Mouse (Mus musculus): ENCODE measurements around the gene Dcaf5. TPM values are rescaled to one million over a fixed set of nuclear protein-coding genes. Genes with fewer than 3 reads are reported as not detected.
A peak's percentile ranks its signal among the peaks of the same experiment; 100 is the strongest.
"Not testable (repeated sequence)": the region's sequence is repeated elsewhere in the genome, so short reads cannot be mapped to it uniquely, and the experiment has no call there.

Gene Dcaf5
- 21.9 and 25.2 TPM in 2 replicates for polyA plus RNA-seq (2016; fragmentation: Nextera tagmentation; extraction: Ambion mirVana)

DNA sequence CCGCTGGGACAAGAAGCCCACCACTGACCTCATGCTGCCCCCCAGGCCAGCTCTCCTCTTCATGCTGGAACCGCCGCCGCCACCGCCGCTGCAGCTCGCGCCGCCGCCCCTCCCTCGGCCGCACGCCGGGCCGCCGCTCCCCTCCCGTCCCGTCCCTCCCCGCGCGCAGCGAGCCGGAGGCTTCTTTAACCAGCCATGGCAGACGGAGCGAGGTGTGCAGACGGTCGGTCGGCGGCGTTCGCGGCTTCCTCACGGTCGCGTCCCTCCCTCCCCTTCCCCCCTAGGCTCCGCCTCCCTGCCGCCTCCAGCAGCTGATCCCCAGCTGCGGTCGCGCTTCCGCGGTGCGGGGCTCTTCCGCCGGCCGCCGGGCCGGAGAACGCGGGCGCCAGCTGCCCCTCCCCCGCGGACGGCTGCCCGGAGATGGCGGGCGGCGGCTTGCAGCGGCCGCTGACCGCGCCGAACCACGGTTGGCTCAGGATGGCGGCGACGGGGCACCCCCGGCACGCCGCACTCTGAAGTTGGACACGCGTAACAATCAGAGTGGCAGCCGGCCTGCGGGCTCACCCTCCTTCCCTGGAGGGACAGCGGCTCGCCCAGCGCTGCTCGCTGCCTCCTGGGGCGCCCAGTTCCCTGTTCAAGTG lies at the start of gene Dcaf5:
Dcaf5 (minus strand) TSS at position 266 of the 641 bp plus-strand sequence.
- no peaks in the 10 kb centered on the region for H3K36me3 ChIP-seq (replicated peaks)
- under 1% methylated on average over 69 of the region's 79 CpGs for WGBS
- H3K4me1 ChIP-seq: peaks cover 25% of the 10 kb centered on the region
- peak within 1 kb of the TSS; percentile 97 for H3K27ac ChIP-seq
- ATAC-seq (ENCODE audit: low FRiP score): peak; percentile 85
- H3K27me3 ChIP-seq: no peaks in the 10 kb centered on the region
- H3K4me3 ChIP-seq (replicated peaks): peak within 1 kb of the TSS; percentile 79
- H3K9ac ChIP-seq: peak within 1 kb of the TSS; percentile 90
- no peaks in the 10 kb centered on the region for H3K9me3 ChIP-seq
- H3K4me2 ChIP-seq: peak within 1 kb of the TSS; percentile 75

DNA sequence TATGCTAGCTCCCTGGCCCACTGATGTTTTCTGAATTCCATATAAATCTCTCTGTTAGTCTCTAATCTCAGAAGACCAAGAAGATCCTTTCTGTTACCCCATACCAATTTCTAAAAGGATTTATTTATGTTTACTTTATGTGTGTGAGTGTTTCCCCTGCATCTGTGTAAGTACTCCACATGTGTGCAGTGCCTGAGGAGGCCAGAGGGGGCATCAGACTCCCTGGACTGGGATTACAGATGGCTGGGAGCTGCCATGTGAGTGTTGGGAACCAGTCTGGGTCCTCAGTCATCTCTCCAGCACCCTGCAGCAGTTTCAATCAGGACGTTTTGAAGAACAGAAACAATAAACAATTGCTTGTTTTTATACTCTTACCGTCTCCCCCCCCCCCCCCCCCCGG lies 47.0 kb upstream of the Dcaf5 start:
- Histone ChIP-seq H3K4me3 (replicated peaks) (no peak overlapping the region), H3K36me3 (replicated peaks) (peaks cover 58% of the 10 kb centered on the region), H3K9me3 (no peaks in the 10 kb centered on the region), H3K9ac (no peak overlapping the region), H3K27me3 (no peaks in the 10 kb centered on the region), H3K4me1 (no peaks in the 10 kb centered on the region), H3K4me2 (no peak overlapping the region), H3K27ac (no peak overlapping the region)
- WGBS: 62% methylated on average over 3 of the region's 3 CpGs
- ATAC-seq (ENCODE audit: low FRiP score): no peak

GRCm38 (mm10) chr12:80479986-80480385 lies 43.6 kb upstream of the Dcaf5 start:
- ATAC-seq (ENCODE audit: low FRiP score): no peak
- no peak overlapping the region for H3K9ac ChIP-seq
- no peak overlapping the region for H3K27ac ChIP-seq
- 91% methylated on average over 3 of the region's 3 CpGs for whole genome bisulfite sequencing
- peaks cover 41% of the 10 kb centered on the region for H3K36me3 ChIP-seq (replicated peaks)
- no peaks in the 10 kb centered on the region for H3K27me3 ChIP-seq
- no peak overlapping the region for H3K4me2 ChIP-seq
- H3K9me3 ChIP-seq: no peaks in the 10 kb centered on the region
- no peak overlapping the region for H3K4me3 ChIP-seq (replicated peaks)
- no peaks in the 10 kb centered on the region for H3K4me1 ChIP-seq

DNA sequence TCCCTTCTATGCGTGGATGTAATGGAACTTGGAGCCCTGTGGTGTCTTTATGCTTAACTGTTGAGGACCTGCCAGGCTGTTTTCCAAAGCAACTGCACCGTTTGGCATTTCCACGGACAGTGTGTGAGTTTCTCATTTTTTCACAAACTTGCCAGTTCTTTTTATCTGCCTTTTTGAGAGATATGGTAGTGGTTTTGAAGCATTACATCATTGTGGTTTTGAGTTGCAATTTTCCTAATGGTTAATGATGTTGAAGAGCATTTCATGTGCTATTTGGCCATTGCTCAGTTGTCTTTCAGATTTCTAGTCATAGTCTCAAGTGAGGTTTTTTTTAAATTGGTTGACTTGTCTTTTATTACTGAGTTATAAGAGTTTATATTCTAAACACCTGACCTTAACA lies 37.3 kb upstream of the Dcaf5 start:
- Histone ChIP-seq H3K4me1 (no peaks in the 10 kb centered on the region), H3K4me3 (replicated peaks) (no peak overlapping the region)
- no peak for ATAC-seq (ENCODE audit: low FRiP score)

GRCm38 (mm10) chr12:80471926-80472325 lies 35.5 kb upstream of the Dcaf5 start:
- Histone ChIP-seq H3K4me2 (no peak overlapping the region), H3K4me3 (replicated peaks) (no peak overlapping the region), H3K9ac (no peak overlapping the region), H3K27me3 (no peaks in the 10 kb centered on the region), H3K9me3 (no peaks in the 10 kb centered on the region), H3K4me1 (no peaks in the 10 kb centered on the region), H3K36me3 (replicated peaks) (no peaks in the 10 kb centered on the region; the same call in 1 of the 2 replicates), H3K27ac (no peak overlapping the region)
- ATAC-seq (ENCODE audit: low FRiP score): no peak
- WGBS: 93% methylated on average over 4 of the region's 4 CpGs

More for the DNA sequence above, 37.3 kb upstream of the Dcaf5 start:
- Histone ChIP-seq H3K4me2 (no peak overlapping the region), H3K9me3 (no peaks in the 10 kb centered on the region), H3K9ac (no peak overlapping the region), H3K36me3 (replicated peaks) (peaks cover under 1% of the 10 kb centered on the region; the same call in 1 of the 2 replicates), H3K27me3 (no peaks in the 10 kb centered on the region), H3K27ac (no peak overlapping the region)
- 87% methylated on average over 3 of the region's 3 CpGs for WGBS

GRCm38 (mm10) chr12:80470206-80470605 lies 33.8 kb upstream of the Dcaf5 start:
- Histone ChIP-seq H3K4me1 (no peaks in the 10 kb centered on the region), H3K9me3 (no peaks in the 10 kb centered on the region), H3K36me3 (replicated peaks) (no peaks in the 10 kb centered on the region), H3K4me3 (replicated peaks) (no peak overlapping the region), H3K27ac (no peak overlapping the region), H3K4me2 (no peak overlapping the region), H3K9ac (no peak overlapping the region), H3K27me3 (no peaks in the 10 kb centered on the region)
- ATAC-seq (ENCODE audit: low FRiP score): no peak
- 92% methylated on average over 2 of the region's 2 CpGs for WGBS

- WGBS: 5% methylated on average over 17 of the region's 17 CpGs
- peak overlapping the region; percentile 86 for H3K4me3 ChIP-seq (replicated peaks)
- H3K4me2 ChIP-seq: peak overlapping the region; percentile 76
- H3K27ac ChIP-seq: peak overlapping the region; percentile 80; the same call in 1 of the 2 replicates
- H3K27me3 ChIP-seq: peaks cover 4% of the 10 kb centered on the region; the same call in 1 of the 2 replicates
- peak overlapping the region; percentile 79 for H3K9ac ChIP-seq
- H3K36me3 ChIP-seq (replicated peaks): no peaks in the 10 kb centered on the region
- H3K4me1 ChIP-seq: peaks cover 8% of the 10 kb centered on the region
- H3K9me3 ChIP-seq: no peaks in the 10 kb centered on the region
- ATAC-seq (ENCODE audit: low FRiP score): no peak
These were observed 27.4 kb upstream of the Dcaf5 start for GRCm38 (mm10) chr12:80463666-80464269.

DNA sequence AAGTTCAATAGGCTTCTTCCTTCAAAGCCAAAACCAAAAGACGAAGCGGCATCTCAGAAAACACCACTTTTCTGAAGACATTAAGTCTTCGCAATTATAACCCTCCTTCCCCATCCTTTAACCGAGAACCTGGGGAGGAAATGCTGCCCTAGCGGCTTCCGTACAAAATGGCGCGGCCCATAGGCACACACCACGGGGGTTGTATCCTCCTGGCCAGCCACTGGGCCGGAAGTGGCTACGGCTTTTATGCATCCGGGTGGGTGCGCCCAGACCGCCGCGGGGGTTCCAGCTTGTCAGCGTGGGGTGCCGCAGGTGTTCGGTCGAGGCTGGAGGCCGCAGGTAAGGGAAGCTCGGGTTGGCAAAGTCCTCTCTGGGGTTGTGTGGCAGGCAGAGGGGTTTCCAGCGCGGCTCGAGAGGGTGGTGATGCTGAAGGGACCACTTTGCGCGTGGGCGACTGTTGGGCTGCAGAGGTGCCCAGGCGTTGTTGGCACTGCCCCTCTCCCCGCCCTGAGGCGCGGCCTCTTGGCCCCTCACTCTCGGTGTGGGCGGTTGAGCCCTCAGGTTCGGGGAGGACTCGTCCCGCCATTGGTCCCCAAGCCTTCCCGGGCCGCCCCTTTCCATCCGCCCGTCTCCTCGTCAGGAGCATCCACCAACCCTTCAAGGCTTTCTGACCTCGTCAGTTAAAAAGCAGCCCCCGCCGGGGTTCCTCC lies 26.7 kb upstream of the Dcaf5 start, which contains the start of gene Exd2:
Exd2 (plus strand) TSS at position 154 of the 710 bp plus-strand sequence.
- Histone ChIP-seq H3K9ac (peak within 1 kb of the TSS; percentile 79), H3K4me3 (replicated peaks) (peak within 1 kb of the TSS; percentile 86), H3K4me2 (peak within 1 kb of the TSS; percentile 76), H3K36me3 (replicated peaks) (no peaks in the 10 kb centered on the region), H3K27me3 (peaks cover 4% of the 10 kb centered on the region; the same call in 1 of the 2 replicates), H3K9me3 (no peaks in the 10 kb centered on the region), H3K4me1 (peaks cover 8% of the 10 kb centered on the region), H3K27ac (peak within 1 kb of the TSS; percentile 80)
- WGBS: under 1% methylated on average over 43 of the region's 45 CpGs
- ATAC-seq (ENCODE audit: low FRiP score): peak; percentile 98

DNA sequence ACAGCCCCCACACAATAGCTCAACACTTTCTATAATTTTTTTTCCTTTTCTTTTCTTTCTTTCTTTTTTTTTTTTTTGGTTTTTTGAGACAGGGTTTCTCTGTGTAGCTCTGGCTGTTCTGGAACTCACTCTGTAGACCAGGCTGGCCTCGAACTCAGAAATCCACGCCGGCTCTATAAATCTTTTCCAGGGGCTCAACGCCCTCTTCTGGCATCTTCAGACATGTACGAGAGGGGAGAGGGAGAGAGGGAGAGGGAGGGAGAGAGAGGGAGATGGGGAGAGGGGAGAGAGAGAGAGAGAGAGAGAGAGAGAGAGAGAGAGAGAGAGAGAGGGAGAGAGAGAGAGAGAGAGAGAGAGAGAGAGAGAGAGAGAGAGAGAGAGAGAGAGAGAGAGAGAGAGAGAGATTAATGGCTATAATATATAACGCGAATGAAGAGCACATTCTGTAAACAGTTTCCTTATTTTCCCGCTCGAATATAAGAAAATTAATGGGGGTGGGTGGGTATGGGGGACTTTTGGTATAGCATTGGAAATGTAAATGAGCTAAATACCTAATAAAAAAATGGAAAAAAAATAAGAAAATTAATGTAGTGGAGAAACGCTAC lies 26.0 kb upstream of the Dcaf5 start:
- ATAC-seq (ENCODE audit: low FRiP score): peak; percentile 27; the same call in 1 of the 2 replicates
- Histone ChIP-seq H3K4me2 (peak overlapping the region; percentile 76), H3K9ac (peak overlapping the region; percentile 79; the same call in 1 of the 2 replicates), H3K27ac (0 out of 2 replicates have a peak overlapping the region, but pooled peaks have one; percentile 80), H3K4me3 (replicated peaks) (peak overlapping the region; percentile 86)
- H3K4me1 ChIP-seq; H3K9me3 ChIP-seq; H3K27me3 ChIP-seq; H3K36me3 ChIP-seq (replicated peaks): not testable (repeated sequence)
- 8% methylated on average over 10 of the region's 10 CpGs for WGBS

DNA sequence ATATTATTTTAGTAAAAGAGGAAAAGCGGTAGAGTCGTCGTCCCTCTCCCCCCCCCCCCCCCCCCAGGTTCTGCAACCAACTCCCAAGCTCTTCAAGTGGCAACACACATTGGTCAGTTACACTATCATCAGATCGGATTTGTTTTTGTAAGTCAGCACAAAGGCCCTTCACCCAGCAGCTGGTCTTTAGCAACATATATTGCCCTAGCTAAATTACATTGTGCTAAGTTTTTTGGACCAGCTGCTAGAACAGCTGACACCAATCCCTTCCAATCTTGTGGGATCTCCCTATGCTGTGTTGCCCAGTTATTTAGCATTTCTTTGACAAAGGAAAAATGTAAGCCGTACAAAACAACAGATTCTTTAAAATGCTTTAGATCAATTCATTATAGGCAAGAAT lies 21.6 kb upstream of the Dcaf5 start:
- Histone ChIP-seq H3K27me3 (peaks cover 4% of the 10 kb centered on the region; the same call in 1 of the 2 replicates), H3K4me3 (replicated peaks) (no peak overlapping the region), H3K4me1 (no peaks in the 10 kb centered on the region), H3K9me3 (no peaks in the 10 kb centered on the region), H3K27ac (no peak overlapping the region), H3K36me3 (replicated peaks) (no peaks in the 10 kb centered on the region), H3K4me2 (no peak overlapping the region), H3K9ac (no peak overlapping the region)
- 60% methylated on average over 5 of the region's 5 CpGs for WGBS
- no peak for ATAC-seq (ENCODE audit: low FRiP score)

DNA sequence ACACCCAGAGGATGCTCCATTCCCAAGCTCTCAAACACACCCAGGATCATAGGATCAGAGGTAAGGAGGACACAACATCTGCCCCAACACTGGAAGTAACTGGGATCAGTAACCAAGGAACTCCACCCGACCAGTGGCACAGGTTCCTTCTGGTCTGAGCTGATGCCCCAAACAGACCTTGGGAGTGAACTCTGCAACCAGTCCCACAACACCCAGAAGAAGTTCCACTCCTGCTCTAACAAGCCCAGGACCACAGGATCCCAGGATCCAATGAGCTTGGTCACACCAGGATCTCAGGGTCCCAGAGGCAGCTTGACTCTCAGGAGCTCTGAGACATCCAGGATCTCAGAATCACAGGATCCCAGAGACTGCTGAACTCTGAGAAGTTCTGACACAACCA lies 17.1 kb upstream of the Dcaf5 start:
- H3K27ac ChIP-seq: no peak overlapping the region

More for the DNA sequence above, 17.1 kb upstream of the Dcaf5 start:
- Histone ChIP-seq H3K4me1 (no peaks in the 10 kb centered on the region), H3K9me3 (no peaks in the 10 kb centered on the region), H3K36me3 (replicated peaks) (no peaks in the 10 kb centered on the region), H3K4me2 (no peak overlapping the region), H3K9ac (no peak overlapping the region), H3K4me3 (replicated peaks) (no peak overlapping the region), H3K27me3 (no peaks in the 10 kb centered on the region)
- ATAC-seq (ENCODE audit: low FRiP score): no peak
- WGBS: 89% methylated on average over 1 of the region's 1 CpGs
